Mouse (Mus musculus): ENCODE data around the gene Banf1. TPM values are rescaled to one million over a fixed set of nuclear protein-coding genes. Genes with fewer than 3 reads are reported as not detected.
"Not testable (repeated sequence)": the region's sequence is repeated elsewhere in the genome, so short reads cannot be mapped to it uniquely, and the experiment has no call there.

Banf1 gene
- polyA plus RNA-seq (2015; fragmentation: Nextera tagmentation; extraction: Ambion mirVana), result 319 and 333 TPM in 2 replicates

GRCm38 (mm10) chr19:5367053-5367359 lies at the start of gene Banf1:
Gene Banf1 (minus strand): TSS chr19:5367168.
- Histone ChIP-seq H3K36me3 (peaks cover 45% of the 10 kb centered on the region), H3K4me2 (peak within 1 kb of the TSS; percentile 69), H3K27me3 (no peaks in the 10 kb centered on the region), H3K4me3 (peak within 1 kb of the TSS; percentile 66), H3K4me1 (replicated peaks) (peaks cover 22% of the 10 kb centered on the region), H3K9ac (peak within 1 kb of the TSS; percentile 80), H3K9me3 (no peaks in the 10 kb centered on the region), H3K27ac (replicated peaks) (peak within 1 kb of the TSS; percentile 98)
- WGBS, result under 1% methylated on average over 33 of the region's 33 CpGs
- ATAC-seq (ENCODE audit: low FRiP score, low read depth), result peak; percentile 20; the same call in 1 of the 2 replicates

- Histone ChIP-seq H3K9ac (no peak overlapping the region), H3K27me3 (no peaks in the 10 kb centered on the region), H3K36me3 (peaks cover under 1% of the 10 kb centered on the region; the same call in 1 of the 2 replicates), H3K4me3 (no peak overlapping the region), H3K9me3 (no peaks in the 10 kb centered on the region), H3K27ac (replicated peaks) (no peak overlapping the region), H3K4me1 (replicated peaks) (no peaks in the 10 kb centered on the region), H3K4me2 (no peak overlapping the region)
- ATAC-seq (ENCODE audit: low FRiP score, low read depth), result no peak
- WGBS, result 66% methylated on average over 2 of the region's 2 CpGs
Measured at GRCm38 (mm10) chr19:5414534-5414957, 47.6 kb upstream of the Banf1 start.

DNA sequence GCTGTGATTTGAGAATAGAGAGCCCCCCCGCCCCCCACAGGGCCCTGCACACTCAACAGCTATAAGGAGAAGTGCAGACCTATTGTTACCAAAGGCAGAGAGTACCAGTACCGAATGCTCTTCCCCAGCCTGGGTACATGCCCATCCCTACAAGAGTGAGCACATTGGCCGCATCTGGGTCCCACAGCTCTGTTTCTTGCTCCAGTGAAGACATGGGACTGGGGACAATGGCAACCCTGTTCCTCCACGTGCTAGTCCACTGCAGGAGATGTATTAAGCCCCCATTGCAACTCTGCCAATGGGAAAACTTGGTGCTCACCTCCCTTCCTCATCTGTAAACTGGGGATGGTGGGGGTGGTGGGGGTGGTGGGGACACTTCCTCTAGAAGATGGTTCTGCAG lies 46.9 kb upstream of the Banf1 start:
- no peaks in the 10 kb centered on the region for H3K36me3 ChIP-seq
- no peaks in the 10 kb centered on the region for H3K9me3 ChIP-seq
- H3K9ac ChIP-seq, result no peak overlapping the region
- H3K27me3 ChIP-seq, result no peaks in the 10 kb centered on the region
- WGBS, result 69% methylated on average over 4 of the region's 4 CpGs
- H3K4me3 ChIP-seq, result no peak overlapping the region
- no peak for ATAC-seq (ENCODE audit: low FRiP score, low read depth)
- H3K4me1 ChIP-seq (replicated peaks), result no peaks in the 10 kb centered on the region
- H3K4me2 ChIP-seq, result no peak overlapping the region
- H3K27ac ChIP-seq (replicated peaks), result no peak overlapping the region

GRCm38 (mm10) chr19:5411961-5412360 lies 45.0 kb upstream of the Banf1 start:
- Histone ChIP-seq H3K4me3 (no peak overlapping the region), H3K4me2 (no peak overlapping the region), H3K9me3 (no peaks in the 10 kb centered on the region), H3K36me3 (no peaks in the 10 kb centered on the region), H3K27ac (replicated peaks) (no peak overlapping the region), H3K27me3 (no peaks in the 10 kb centered on the region), H3K4me1 (replicated peaks) (peaks cover 11% of the 10 kb centered on the region), H3K9ac (no peak overlapping the region)
- 68% methylated on average over 5 of the region's 5 CpGs for WGBS
- no peak for ATAC-seq (ENCODE audit: low FRiP score, low read depth)

DNA sequence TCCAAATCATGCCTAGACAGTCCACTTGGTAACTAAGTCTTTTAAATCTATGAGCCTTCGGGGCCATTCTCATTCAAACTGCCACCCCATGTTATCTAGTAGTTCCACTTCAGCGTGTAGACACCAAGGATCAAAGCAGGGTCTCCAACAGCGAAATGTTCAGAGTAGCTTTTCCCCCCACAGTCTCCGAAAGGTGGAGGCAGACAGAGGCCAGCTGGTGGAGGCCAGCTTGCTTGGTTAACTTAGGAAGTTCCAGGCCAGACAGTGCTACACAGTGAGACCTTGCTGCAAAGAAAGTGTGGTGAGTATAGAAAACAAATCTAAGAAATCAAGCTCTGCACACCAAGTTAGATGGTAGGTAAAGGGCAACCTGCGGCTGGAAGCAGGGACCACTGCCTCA lies 43.7 kb upstream of the Banf1 start:
- H3K36me3 ChIP-seq, result no peaks in the 10 kb centered on the region
- no peaks in the 10 kb centered on the region for H3K9me3 ChIP-seq
- H3K27ac ChIP-seq (replicated peaks), result no peak overlapping the region
- 90% methylated on average over 5 of the region's 5 CpGs for WGBS
- no peak overlapping the region for H3K4me3 ChIP-seq
- peaks cover 15% of the 10 kb centered on the region for H3K4me1 ChIP-seq (replicated peaks)
- H3K27me3 ChIP-seq, result no peaks in the 10 kb centered on the region
- H3K9ac ChIP-seq, result no peak overlapping the region
- no peak overlapping the region for H3K4me2 ChIP-seq
- no peak for ATAC-seq (ENCODE audit: low FRiP score, low read depth)

DNA sequence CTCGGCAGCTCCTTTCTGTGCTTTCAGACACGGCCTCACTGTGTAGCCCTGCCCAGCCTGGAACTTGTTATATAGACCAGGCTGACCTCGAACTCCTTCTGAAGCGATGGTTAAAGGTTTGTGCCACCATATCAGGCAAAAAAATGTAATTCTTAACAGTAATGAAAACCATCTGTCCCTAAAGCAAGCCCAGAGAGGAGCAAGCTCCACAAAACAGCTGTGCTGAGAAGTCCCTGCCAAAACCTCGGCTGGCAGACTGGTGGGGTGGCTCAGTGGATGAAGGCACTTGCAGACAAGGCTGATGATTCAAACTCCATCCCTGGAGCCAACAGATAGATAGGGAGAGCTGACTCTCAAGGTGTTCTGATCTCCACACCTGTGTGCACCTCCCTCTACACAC lies 42.1 kb upstream of the Banf1 start:
- no peaks in the 10 kb centered on the region for H3K9me3 ChIP-seq
- H3K27ac ChIP-seq (replicated peaks), result no peak overlapping the region
- ATAC-seq (ENCODE audit: low FRiP score, low read depth), result no peak
- 87% methylated on average over 5 of the region's 5 CpGs for WGBS
- H3K4me2 ChIP-seq, result no peak overlapping the region
- no peak overlapping the region for H3K4me3 ChIP-seq
- peaks cover 15% of the 10 kb centered on the region for H3K4me1 ChIP-seq (replicated peaks)
- no peak overlapping the region for H3K9ac ChIP-seq
- H3K27me3 ChIP-seq, result no peaks in the 10 kb centered on the region
- H3K36me3 ChIP-seq, result no peaks in the 10 kb centered on the region

GRCm38 (mm10) chr19:5408057-5409001 lies 41.4 kb upstream of the Banf1 start:
- no peaks in the 10 kb centered on the region for H3K36me3 ChIP-seq
- H3K4me1 ChIP-seq (replicated peaks), result peaks cover 15% of the 10 kb centered on the region
- H3K4me2 ChIP-seq, result 0 out of 2 replicates have a peak overlapping the region, but pooled peaks have one; percentile 62
- no peak overlapping the region for H3K4me3 ChIP-seq
- no peaks in the 10 kb centered on the region for H3K27me3 ChIP-seq
- 87% methylated on average over 13 of the region's 13 CpGs for WGBS
- no peak overlapping the region for H3K9ac ChIP-seq
- H3K9me3 ChIP-seq, result no peaks in the 10 kb centered on the region
- ATAC-seq (ENCODE audit: low FRiP score, low read depth), result no peak
- H3K27ac ChIP-seq (replicated peaks), result no peak overlapping the region

- H3K4me1 ChIP-seq (replicated peaks), result peaks cover 15% of the 10 kb centered on the region
- WGBS, result 22% methylated on average over 7 of the region's 7 CpGs
- ATAC-seq (ENCODE audit: low FRiP score, low read depth), result peak; percentile 40; the same call in 1 of the 2 replicates
Measured at GRCm38 (mm10) chr19:5407133-5407532, 40.2 kb upstream of the Banf1 start.

GRCm38 (mm10) chr19:5406531-5407126 lies 39.7 kb upstream of the Banf1 start:
- H3K36me3 ChIP-seq, H3K9me3 ChIP-seq, H3K27me3 ChIP-seq: not testable (repeated sequence)
- H3K4me2 ChIP-seq, result peak overlapping the region; percentile 62
- H3K27ac ChIP-seq (replicated peaks), result peak overlapping the region; percentile 89
- WGBS, result 11% methylated on average over 25 of the region's 25 CpGs
- H3K9ac ChIP-seq, result peak overlapping the region; percentile 63
- peak; percentile 85 for ATAC-seq (ENCODE audit: low FRiP score, low read depth)
- H3K4me1 ChIP-seq (replicated peaks), result peaks cover 15% of the 10 kb centered on the region
- peak overlapping the region; percentile 52 for H3K4me3 ChIP-seq

More at GRCm38 (mm10) chr19:5407133-5407532, 40.2 kb upstream of the Banf1 start:
- H3K4me2 ChIP-seq, result peak overlapping the region; percentile 62
- peak overlapping the region; percentile 63 for H3K9ac ChIP-seq
- H3K36me3 ChIP-seq, result no peaks in the 10 kb centered on the region
- H3K9me3 ChIP-seq, result no peaks in the 10 kb centered on the region
- peak overlapping the region; percentile 52 for H3K4me3 ChIP-seq
- H3K27me3 ChIP-seq, result no peaks in the 10 kb centered on the region
- H3K27ac ChIP-seq (replicated peaks), result peak overlapping the region; percentile 89

DNA sequence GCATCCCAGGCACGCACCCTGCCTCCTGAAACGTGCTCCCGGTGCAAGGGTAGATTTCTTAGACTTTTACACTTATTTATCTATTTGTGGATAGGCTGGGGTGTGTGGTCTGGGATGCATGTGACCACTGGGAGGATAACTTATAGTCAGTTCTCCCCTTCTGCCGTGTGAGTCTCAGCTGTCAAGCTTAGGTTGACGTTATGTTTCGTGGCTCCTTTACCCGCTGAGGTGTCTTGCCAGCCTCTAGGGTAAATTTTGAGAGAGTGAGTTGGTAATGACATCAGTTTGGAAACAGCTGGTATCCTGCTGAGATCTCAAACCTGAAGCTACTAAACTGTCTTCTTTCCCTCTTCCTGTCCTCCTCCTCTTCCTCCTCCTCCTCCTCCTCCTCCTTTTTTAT lies 39.0 kb upstream of the Banf1 start:
- Histone ChIP-seq H3K4me1 (replicated peaks) (peaks cover 15% of the 10 kb centered on the region), H3K4me3 (peak overlapping the region; percentile 35), H3K9ac (peak overlapping the region; percentile 28), H3K27me3 (no peaks in the 10 kb centered on the region), H3K4me2 (peak overlapping the region; percentile 55), H3K27ac (replicated peaks) (peak overlapping the region; percentile 62; the same call in 1 of the 2 replicates), H3K36me3 (no peaks in the 10 kb centered on the region), H3K9me3 (no peaks in the 10 kb centered on the region)
- 29% methylated on average over 7 of the region's 7 CpGs for WGBS
- no peak for ATAC-seq (ENCODE audit: low FRiP score, low read depth)

DNA sequence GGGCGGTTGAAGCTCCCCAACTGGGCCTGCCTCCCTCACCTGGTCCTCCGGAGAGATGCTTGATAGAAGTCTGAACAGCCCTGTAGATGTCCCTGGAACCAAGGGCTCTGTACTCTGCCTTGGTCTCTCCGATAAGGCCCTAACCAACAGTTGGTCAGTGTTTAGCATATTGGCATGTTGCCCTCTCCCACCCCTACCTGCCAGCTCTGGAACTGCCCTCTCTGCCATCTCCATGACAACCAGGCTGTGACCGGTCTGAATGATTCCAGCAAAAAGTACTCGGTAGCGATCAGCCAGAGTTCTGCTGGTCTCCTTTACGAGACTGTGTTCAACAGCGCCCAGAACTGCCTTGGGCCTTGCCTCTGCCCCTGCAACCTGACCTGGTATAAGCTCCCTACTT lies 35.3 kb upstream of the Banf1 start, which contains the start of gene Tsga10ip:
TSS of gene Tsga10ip (minus strand) at position 234 of the 400 bp plus-strand sequence.
- Histone ChIP-seq H3K27me3 (no peaks in the 10 kb centered on the region), H3K9ac (no peak within 1 kb of the TSS), H3K4me3 (no peak within 1 kb of the TSS), H3K9me3 (no peaks in the 10 kb centered on the region), H3K4me1 (replicated peaks) (peaks cover 6% of the 10 kb centered on the region), H3K36me3 (no peaks in the 10 kb centered on the region), H3K4me2 (no peak within 1 kb of the TSS), H3K27ac (replicated peaks) (no peak within 1 kb of the TSS)
- WGBS, result 67% methylated on average over 8 of the region's 8 CpGs
- no peak for ATAC-seq (ENCODE audit: low FRiP score, low read depth)

GRCm38 (mm10) chr19:5401073-5401472 lies 34.1 kb upstream of the Banf1 start:
- H3K4me1 ChIP-seq (replicated peaks); H3K9me3 ChIP-seq; H3K27me3 ChIP-seq; H3K4me3 ChIP-seq; H3K36me3 ChIP-seq; H3K4me2 ChIP-seq; H3K27ac ChIP-seq (replicated peaks); H3K9ac ChIP-seq; ATAC-seq (ENCODE audit: low FRiP score, low read depth): not testable (repeated sequence)
- 73% methylated on average over 4 of the region's 4 CpGs for WGBS
